Mouse (Mus musculus) testis, adult 2 months (tissue): ENCODE data around the gene Copz1. TPM values are rescaled to one million over a fixed set of nuclear protein-coding genes. Genes with fewer than 3 reads are reported as not detected.

Experiments used
- H3K27ac ChIP-seq: fragments of 200-500 bp; 2 replicates; pipeline ENCODE4 v1.5.1; 2012; ENCODE audit warnings: low read depth, low read length; ENCODE audit not compliant: control insufficient read depth, insufficient read depth
- H3K27me3 ChIP-seq: fragments of 200-500 bp; 2 replicates; pipeline ENCODE4 v1.6.1; 2012; ENCODE audit warnings: mild to moderate bottlenecking, low read length, moderate library complexity; ENCODE audit not compliant: control insufficient read depth, insufficient read depth
- H3K36me3 ChIP-seq: fragments of 200-500 bp; 2 replicates; pipeline ENCODE4 v1.6.1; 2012; ENCODE audit warnings: mild to moderate bottlenecking, low read length; ENCODE audit not compliant: control insufficient read depth, insufficient read depth
- H3K4me1 ChIP-seq: fragments of 200-500 bp; 2 replicates; pipeline ENCODE4 v1.6.1; 2012; ENCODE audit warnings: low read length; ENCODE audit not compliant: control insufficient read depth, insufficient read depth
- H3K4me3 ChIP-seq: fragments of 200-500 bp; 2 replicates; pipeline ENCODE4 v1.5.1; 2012; ENCODE audit warnings: low read depth, mild to moderate bottlenecking, low read length, moderate library complexity, mixed read lengths; ENCODE audit not compliant: control insufficient read depth
- CTCF ChIP-seq: fragments of 200-500 bp; IDR thresholded peaks from 2 replicates; pipeline ENCODE4 v1.5.1; 2012; ENCODE audit warnings: low read depth, mild to moderate bottlenecking, inconsistent platforms, low read length, moderate library complexity; ENCODE audit not compliant: control insufficient read depth, insufficient read depth, insufficient replicate concordance
- POLR2A ChIP-seq: fragments of 200-500 bp; IDR thresholded peaks from 2 replicates; pipeline ENCODE4 v1.6.1; 2012; ENCODE audit warnings: low read depth, mild to moderate bottlenecking, inconsistent platforms, low read length, moderate library complexity; ENCODE audit not compliant: control insufficient read depth
- polyA plus RNA-seq: library from polyadenylated mRNA; depleted of rRNA; stranded (reverse); fragments of >200 nt; gene quantifications from 2 replicates; pipeline ENCODE4 v1.2.3, GENCODE M21; 2012

Gene Copz1
- polyA plus RNA-seq, 1 experiment = 56.8 TPM

DNA sequence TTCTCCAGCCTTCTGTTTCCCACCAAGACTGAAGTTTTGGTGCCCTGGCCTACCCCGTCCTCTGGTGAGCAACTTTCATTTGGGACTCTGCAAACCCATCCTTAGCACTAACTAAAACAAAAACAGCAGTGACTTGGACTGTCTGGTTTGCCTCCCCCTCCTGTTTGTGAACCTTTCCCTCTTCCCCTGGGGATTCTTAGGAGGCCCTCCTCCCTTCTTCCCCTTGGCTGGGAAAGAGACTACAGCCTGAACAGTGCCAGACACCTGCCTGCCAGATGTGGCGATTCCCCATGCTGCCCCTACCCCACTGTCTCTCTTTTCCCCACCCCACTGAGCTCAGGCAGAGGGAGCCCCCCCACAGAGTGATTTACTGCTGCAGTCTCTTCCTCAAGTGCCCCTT is 28.5 kb downstream of the Copz1 start:
- Histone ChIP-seq H3K36me3 (no peaks in the 10 kb centered on the region), H3K4me3 (no peak overlapping the region), H3K27me3 (no peaks in the 10 kb centered on the region), H3K4me1 (peaks cover 16% of the 10 kb centered on the region), H3K27ac (no peak overlapping the region)
- TF ChIP-seq CTCF (no peak), POLR2A (no peak)

DNA sequence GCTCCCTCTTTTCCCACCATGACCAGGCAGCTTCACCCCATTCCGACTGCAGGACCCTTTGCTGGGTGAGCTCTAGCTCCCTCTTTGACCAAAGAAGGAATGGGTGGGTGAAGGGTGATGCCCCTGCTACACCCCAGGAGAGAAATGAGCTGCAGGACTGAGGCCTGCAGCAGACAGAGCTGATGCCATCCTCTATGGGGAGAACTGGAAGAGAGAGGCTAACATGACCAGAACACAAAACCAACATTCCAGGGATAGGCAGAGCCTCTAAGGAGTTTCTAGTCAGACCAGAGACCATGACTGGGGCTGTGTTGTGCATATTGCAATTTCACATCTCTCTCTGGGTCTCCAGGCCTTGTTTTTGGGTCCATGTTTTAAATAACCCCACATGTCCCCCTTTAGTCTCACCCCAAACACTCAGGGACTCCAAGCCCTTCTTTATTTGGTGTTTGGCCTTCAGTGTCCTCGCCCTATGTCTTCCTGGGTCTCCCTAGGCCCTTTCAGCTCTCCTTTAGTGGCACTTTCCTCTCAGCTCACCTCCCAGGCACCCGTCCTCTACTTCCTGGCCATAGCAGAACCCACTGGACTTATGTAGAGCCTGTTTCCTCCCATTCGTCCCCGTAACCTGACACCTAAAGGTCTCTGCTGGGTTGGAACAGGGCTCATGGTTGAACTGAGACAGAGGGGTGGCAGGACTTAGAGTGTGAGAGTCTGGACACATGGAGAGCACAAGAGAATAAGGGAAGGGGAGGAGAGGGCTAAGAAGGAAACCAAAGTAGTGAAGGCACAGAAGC is 29.2 kb downstream of the Copz1 start:
- peaks cover 16% of the 10 kb centered on the region for H3K4me1 ChIP-seq
- H3K27me3 ChIP-seq = no peaks in the 10 kb centered on the region
- H3K36me3 ChIP-seq = no peaks in the 10 kb centered on the region
- TF ChIP-seq CTCF (no peak), POLR2A (no peak)
- no peak overlapping the region for H3K4me3 ChIP-seq
- no peak overlapping the region for H3K27ac ChIP-seq

DNA sequence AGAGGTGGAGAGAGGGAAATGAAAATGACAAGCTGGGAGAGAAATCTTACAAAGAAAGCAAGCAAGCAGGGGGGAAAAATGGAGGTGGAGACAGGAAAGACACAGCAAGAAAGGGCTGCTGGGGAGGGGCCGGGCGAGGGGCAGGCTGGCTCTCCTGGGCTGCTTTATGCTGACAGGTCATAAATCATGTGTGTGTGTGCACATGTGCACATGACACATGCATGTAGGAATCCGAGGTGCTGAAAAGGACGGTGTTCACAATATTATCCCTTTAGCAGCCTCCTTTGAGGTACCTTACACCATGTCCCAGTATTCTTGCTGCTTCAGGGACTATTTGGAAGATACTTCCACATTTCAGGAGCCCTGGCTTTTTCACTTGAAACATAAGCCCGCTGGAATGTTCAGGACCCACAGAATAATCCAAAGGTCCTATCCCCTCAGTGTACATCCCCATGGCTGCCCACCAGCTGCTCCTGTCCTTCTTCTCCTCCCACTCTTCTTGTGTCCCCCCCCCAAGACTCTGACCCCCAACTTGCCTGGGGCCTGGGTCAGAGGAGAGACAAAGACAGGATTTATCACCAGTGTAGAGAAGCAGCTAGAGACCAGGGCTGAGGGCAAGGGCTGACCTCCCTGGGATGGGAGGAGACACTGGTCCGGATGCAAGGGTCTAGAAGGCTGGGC is 30.0 kb downstream of the Copz1 start:
- no peak overlapping the region for H3K27ac ChIP-seq
- no peak for TF ChIP-seq POLR2A

DNA sequence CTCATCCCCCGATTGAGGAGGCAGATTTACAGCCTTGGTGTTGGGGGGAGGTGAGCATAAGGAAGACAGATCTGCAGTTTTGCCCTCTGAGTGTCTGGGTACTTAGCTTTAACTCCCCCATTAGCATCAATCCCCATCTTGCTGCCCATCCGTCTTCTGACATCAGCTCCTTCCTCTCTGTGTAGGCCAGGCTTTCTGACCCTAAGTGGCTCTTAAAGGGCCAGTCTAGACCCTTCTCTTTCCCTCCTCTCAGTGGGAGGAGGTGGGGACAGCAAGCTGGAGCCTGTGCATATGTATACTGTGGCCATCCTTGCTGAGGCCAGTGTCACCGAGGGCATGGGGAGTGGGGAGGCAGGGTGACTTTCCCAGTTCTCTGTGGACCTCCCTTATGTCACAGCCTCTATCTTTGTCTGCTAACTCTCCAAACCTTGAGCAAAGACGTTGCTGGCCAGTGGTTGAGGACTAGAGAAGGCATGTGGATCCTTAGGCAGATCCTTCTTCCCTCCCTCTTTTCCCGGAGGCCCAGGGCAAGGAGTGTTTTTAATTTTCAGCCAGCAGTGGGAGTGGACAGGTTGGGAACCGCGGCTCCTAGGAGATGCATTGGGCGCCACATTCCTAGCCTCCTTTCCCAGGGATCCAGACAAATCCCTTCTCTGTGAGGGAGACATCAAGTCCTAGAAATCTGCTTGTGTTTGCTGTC is 31.6 kb downstream of the Copz1 start:
- Histone ChIP-seq H3K4me3 (no peak overlapping the region), H3K27me3 (no peaks in the 10 kb centered on the region), H3K4me1 (peaks cover 20% of the 10 kb centered on the region), H3K27ac (peak overlapping the region; percentile 10; the same call in 1 of the 2 replicates), H3K36me3 (no peaks in the 10 kb centered on the region)
- TF ChIP-seq POLR2A (no peak), CTCF (no peak)

More for the DNA sequence above, 30.0 kb downstream of the Copz1 start:
- Histone ChIP-seq H3K36me3 (no peaks in the 10 kb centered on the region), H3K4me3 (no peak overlapping the region), H3K27me3 (no peaks in the 10 kb centered on the region), H3K4me1 (peaks cover 18% of the 10 kb centered on the region)

DNA sequence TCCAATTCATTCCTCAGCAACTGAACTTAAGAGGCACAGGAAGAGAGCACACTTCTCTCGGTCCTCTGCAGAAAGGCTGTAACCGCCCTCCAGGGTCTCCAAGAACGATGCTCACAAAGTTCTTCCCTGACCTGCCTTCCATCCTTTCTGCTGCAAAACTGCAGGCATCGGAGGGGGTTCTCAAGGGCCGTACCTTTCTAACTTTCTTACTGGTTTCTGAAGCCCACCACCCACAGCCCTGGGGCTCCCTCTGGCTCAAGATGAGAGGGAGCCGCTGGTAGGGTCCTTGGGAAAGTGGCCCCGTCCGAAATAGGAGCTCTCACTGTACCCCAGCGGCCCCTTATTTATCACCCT is 32.1 kb downstream of the Copz1 start:
- Histone ChIP-seq H3K4me3 (peak overlapping the region; percentile 81), H3K27me3 (no peaks in the 10 kb centered on the region), H3K36me3 (no peaks in the 10 kb centered on the region), H3K27ac (peak overlapping the region; percentile 47), H3K4me1 (peaks cover 17% of the 10 kb centered on the region)
- TF ChIP-seq CTCF (no peak), POLR2A (no peak)

DNA sequence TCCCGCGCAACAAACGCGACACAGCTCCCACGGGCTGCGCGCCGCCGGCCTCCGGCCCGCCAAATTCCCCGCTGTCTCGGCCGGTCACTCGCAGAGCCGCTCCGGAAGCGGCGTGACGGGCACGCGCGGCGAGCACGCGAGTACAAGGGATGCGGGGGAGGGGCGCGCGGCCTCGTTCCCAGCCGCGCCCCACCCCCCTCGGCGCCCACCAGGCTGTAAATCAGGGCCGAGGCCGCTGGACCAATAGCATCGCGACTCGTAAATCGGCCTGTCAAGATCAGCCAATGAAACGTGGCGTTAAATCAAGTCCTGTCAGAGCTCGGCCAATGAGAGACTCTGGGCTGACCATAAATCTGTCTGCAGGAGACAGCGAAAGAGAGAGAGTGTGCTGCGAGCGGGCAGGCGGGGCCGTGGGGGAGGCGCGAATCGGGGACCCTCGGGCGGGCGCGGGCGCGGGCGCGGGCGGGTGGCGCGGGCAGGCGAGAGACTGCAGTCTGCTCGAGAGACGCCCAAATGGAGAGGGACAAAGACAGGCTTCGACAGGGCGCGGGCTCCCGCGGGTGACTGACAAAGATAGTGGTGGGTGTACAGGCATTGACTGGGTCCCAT is 32.7 kb downstream of the Copz1 start:
- Histone ChIP-seq H3K27me3 (no peaks in the 10 kb centered on the region), H3K4me3 (peak overlapping the region; percentile 81), H3K27ac (peak overlapping the region; percentile 86), H3K36me3 (no peaks in the 10 kb centered on the region), H3K4me1 (peaks cover 15% of the 10 kb centered on the region)
- no peak for TF ChIP-seq CTCF
- TF ChIP-seq POLR2A = peak; percentile 44
